Mouse (Mus musculus): Measurements from ENCODE around the gene Olfr1111. TPM values are rescaled to one million over a fixed set of nuclear protein-coding genes. Genes with fewer than 3 reads are reported as not detected.

The Olfr1111 gene
- not detected for polyA plus RNA-seq (2017; shearing (Covaris generic))

DNA sequence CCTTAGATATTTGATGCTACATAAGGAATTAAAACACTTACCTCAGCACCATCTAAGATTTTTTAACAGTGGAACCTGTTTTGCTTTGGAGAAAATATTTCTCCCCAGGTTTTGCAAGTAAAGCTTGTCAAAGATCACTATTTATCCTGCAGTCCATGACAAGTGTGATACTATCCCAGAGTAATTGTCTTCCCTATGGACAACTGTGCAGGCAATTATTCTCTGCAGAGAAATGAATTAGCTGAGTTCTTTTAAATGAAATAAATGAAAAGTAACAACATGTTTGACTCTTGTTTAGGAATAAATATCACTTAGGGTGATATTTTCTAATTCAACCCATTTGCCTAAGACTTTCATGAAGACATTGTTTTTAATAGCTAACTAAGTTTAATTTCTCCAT lies at the start of gene Olfr1111:
Gene Olfr1111 (minus strand): TSS at position 101 of the 400 bp plus-strand sequence.

DNA sequence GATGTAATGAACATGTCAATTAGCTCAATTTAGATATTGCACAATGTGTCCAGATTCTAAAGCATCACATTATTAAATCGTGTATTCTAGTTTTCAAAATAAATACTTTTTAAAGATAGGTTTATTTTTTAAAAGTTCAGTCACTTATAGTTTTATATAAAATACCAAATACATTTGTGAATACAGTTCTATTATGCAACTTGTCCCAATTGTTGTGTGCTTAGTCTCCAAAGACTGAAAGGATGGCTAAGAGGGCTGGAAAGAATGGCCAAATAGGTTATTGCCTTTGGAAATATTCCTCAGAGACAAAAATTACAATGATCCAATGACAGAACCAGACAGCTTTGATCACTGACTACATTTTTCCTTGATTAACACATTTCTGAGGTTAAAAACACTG lies 35.1 kb upstream of the Olfr1111 start, which contains the start of gene Olfr1112:
Gene Olfr1112 (plus strand): TSS at position 301 of the 400 bp plus-strand sequence.

DNA sequence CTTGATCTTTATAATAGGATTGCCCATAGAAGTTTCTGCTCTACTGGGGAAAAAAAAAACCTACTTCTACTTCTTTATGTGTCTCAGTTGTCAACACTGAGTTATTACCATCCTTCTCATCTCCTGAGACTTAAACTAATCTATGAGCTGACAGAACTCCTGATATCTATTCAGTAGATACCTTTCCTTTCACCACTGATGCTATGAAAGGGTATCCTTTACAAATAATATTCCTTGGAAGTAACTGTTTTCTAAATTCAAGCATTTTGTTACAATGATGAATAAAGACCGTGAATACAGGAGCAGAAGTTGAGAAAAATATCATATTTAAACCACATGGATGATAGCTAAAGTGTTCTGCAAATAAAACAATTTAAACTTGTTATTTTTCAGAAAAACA lies 12.2 kb downstream of the Olfr1111 start, which contains the start of gene Olfr1110:
Gene Olfr1110 (minus strand): TSS at position 101 of the 400 bp plus-strand sequence.

DNA sequence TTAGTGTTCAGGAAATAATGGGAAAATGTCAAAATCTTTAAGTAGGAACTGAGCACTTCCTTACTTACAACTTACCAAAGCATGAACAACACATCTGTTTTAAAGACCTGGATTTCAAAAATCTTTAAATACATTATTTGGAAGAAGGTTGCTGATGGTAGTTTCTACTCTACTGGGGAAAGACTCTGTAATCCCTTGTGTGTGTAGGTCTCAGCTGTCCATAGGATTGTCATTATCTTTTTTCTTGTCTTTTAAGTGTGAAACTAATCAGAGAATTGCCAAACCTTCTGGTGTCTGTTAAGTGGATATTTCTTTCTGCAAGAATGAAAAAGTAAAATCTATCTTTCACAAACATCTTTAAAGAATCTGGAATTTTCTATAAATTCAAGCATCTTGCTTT lies 38.0 kb downstream of the Olfr1111 start, which contains the start of gene Olfr259:
Gene Olfr259 (minus strand): TSS at position 101 of the 400 bp plus-strand sequence.

Other genes starting within 250 kb of the Olfr1111 start
- not detected for gene Olfr1098, start 228.1 kb downstream of the Olfr1111 start, polyA plus RNA-seq (2017; shearing (Covaris generic))
- gene Olfr1099, start 191.9 kb downstream of the Olfr1111 start, polyA plus RNA-seq (2017; shearing (Covaris generic)): not detected
- not detected for gene Olfr1100, start 172.7 kb downstream of the Olfr1111 start, polyA plus RNA-seq (2017; shearing (Covaris generic))
- not detected for gene Olfr1101, start 161.4 kb downstream of the Olfr1111 start, polyA plus RNA-seq (2017; shearing (Covaris generic))
- not detected for gene Olfr1102, start 154.2 kb downstream of the Olfr1111 start, polyA plus RNA-seq (2017; shearing (Covaris generic))
- gene Olfr1104, start 125.5 kb downstream of the Olfr1111 start, polyA plus RNA-seq (2017; shearing (Covaris generic)): not detected
- gene Olfr1105, start 116.1 kb downstream of the Olfr1111 start, polyA plus RNA-seq (2017; shearing (Covaris generic)): not detected
- not detected for gene Olfr1106, start 100.4 kb downstream of the Olfr1111 start, polyA plus RNA-seq (2017; shearing (Covaris generic))
- not detected for gene Olfr1107, start 76.8 kb downstream of the Olfr1111 start, polyA plus RNA-seq (2017; shearing (Covaris generic))
- gene Olfr1109, start 56.6 kb downstream of the Olfr1111 start, polyA plus RNA-seq (2017; shearing (Covaris generic)): not detected
- gene Olfr259, start 38.1 kb downstream of the Olfr1111 start, polyA plus RNA-seq (2017; shearing (Covaris generic)): not detected
- not detected for gene Olfr1110, start 12.3 kb downstream of the Olfr1111 start, polyA plus RNA-seq (2017; shearing (Covaris generic))
- not detected for gene Olfr1112, start 35.2 kb upstream of the Olfr1111 start, polyA plus RNA-seq (2017; shearing (Covaris generic))
- not detected for gene Olfr1113, start 56.3 kb upstream of the Olfr1111 start, polyA plus RNA-seq (2017; shearing (Covaris generic))
- gene Olfr1115, start 95.4 kb upstream of the Olfr1111 start, polyA plus RNA-seq (2017; shearing (Covaris generic)): not detected
- not detected for gene Olfr1116, start 114.9 kb upstream of the Olfr1111 start, polyA plus RNA-seq (2017; shearing (Covaris generic))
- not detected for gene Olfr1118, start 155.0 kb upstream of the Olfr1111 start, polyA plus RNA-seq (2017; shearing (Covaris generic))
- gene Olfr1120, start 202.2 kb upstream of the Olfr1111 start, polyA plus RNA-seq (2017; shearing (Covaris generic)): not detected
- gene Olfr1121, start 217.3 kb upstream of the Olfr1111 start, polyA plus RNA-seq (2017; shearing (Covaris generic)): not detected
- gene Olfr1122, start 233.2 kb upstream of the Olfr1111 start, polyA plus RNA-seq (2017; shearing (Covaris generic)): 0.07 TPM